8 mouse cellular contexts compared by ENCODE assay signal in genomic region chr8:70510228-70510915, GRCm38 (mm10). TPM values are rescaled to one million over a fixed set of nuclear protein-coding genes. Genes with fewer than 3 reads are reported as not detected.
A peak's percentile ranks its signal among the peaks of the same experiment; 100 is the strongest.
DNase-seq lines count a peak whose midpoint lies in the region; ATAC-seq and TF ChIP-seq lines count a peak whose summit lies in the region.

Uba52 (minus strand) TSS chr8:70510801.

- peak within 1 kb of the TSS; percentile 86 for H3K4me2 ChIP-seq in embryonic facial prominence, embryonic 15.5 days (replicated peaks)
- peak within 1 kb of the TSS; percentile 80 for H3K4me2 ChIP-seq in kidney, embryonic 15.5 days

- DNase-seq in 416B (ENCODE audit: low read depth), result peak; percentile 95
- peak; percentile 96 to 97 for DNase-seq in heart, adult 9 months (ENCODE audit: low spot score in 2 of 2)
- DNase-seq in liver, result peak; percentile 97
- peak; percentile 97 for DNase-seq in spleen, postnatal 4 days (ENCODE audit: low spot score in 2 of 2)

- peak; percentile 87 for ATAC-seq in embryonic facial prominence, embryonic 15.5 days (ENCODE audit: insufficient number of reproducible peaks, low FRiP score, low TSS enrichment, low read depth)
- ATAC-seq in kidney, embryonic 15.5 days (replicated peaks; ENCODE audit: low FRiP score), result peak; percentile 85
- peak; percentile 75 for ATAC-seq in monocyte, adult 5-6 weeks (replicated peaks; ENCODE audit: insufficient number of reproducible peaks, low FRiP score, low TSS enrichment, poor library complexity, severe bottlenecking)

- TF ChIP-seq CTCF in bone marrow, adult 2 months (IDR thresholded peaks at IDR 0.05; ENCODE audit: control insufficient read depth, insufficient read depth, low read length), result no peak

- peak within 1 kb of the TSS; percentile 72 for H3K4me3 ChIP-seq in bone marrow, adult 2 months (replicated peaks; ENCODE audit: control insufficient read depth, low read depth, low read length)
- peak within 1 kb of the TSS; percentile 77 for H3K4me3 ChIP-seq in embryonic facial prominence, embryonic 15.5 days (replicated peaks)
- H3K4me3 ChIP-seq in kidney, embryonic 15.5 days (replicated peaks), result peak within 1 kb of the TSS; percentile 90

- H3K27ac ChIP-seq in bone marrow, adult 2 months (ENCODE audit: control insufficient read depth, insufficient read depth, low read depth, low read length, poor library complexity), result peak within 1 kb of the TSS; percentile 87
- peak within 1 kb of the TSS; percentile 97 for H3K27ac ChIP-seq in embryonic facial prominence, embryonic 15.5 days (replicated peaks)
- peak within 1 kb of the TSS; percentile 97 for H3K27ac ChIP-seq in kidney, embryonic 15.5 days

- TF ChIP-seq POLR2A in bone marrow, adult 2 months (IDR thresholded peaks at IDR 0.05; ENCODE audit: borderline replicate concordance, control insufficient read depth, low read depth, low read length), result peak; percentile 76; the same call in 1 of the 2 replicates

- peaks cover 43% of the 10 kb centered on the region for H3K36me3 ChIP-seq in embryonic facial prominence, embryonic 15.5 days
- H3K36me3 ChIP-seq in kidney, embryonic 15.5 days, result peaks cover 49% of the 10 kb centered on the region

- H3K4me1 ChIP-seq in bone marrow, adult 2 months (ENCODE audit: control insufficient read depth, insufficient read depth, low read length), result peaks cover 9% of the 10 kb centered on the region
- H3K4me1 ChIP-seq in embryonic facial prominence, embryonic 15.5 days, result peaks cover 37% of the 10 kb centered on the region
- H3K4me1 ChIP-seq in kidney, embryonic 15.5 days, result peaks cover 42% of the 10 kb centered on the region

- H3K27me3 ChIP-seq in embryonic facial prominence, embryonic 15.5 days, result no peaks in the 10 kb centered on the region
- no peaks in the 10 kb centered on the region for H3K27me3 ChIP-seq in kidney, embryonic 15.5 days

- no peaks in the 10 kb centered on the region for H3K9me3 ChIP-seq in embryonic facial prominence, embryonic 15.5 days (replicated peaks)
- no peaks in the 10 kb centered on the region for H3K9me3 ChIP-seq in kidney, embryonic 15.5 days (replicated peaks)

- H3K9ac ChIP-seq in embryonic facial prominence, embryonic 15.5 days, result peak within 1 kb of the TSS; percentile 94
- H3K9ac ChIP-seq in kidney, embryonic 15.5 days, result peak within 1 kb of the TSS; percentile 99

- WGBS in bone marrow, adult 2 months, result under 1% methylated on average over 74 of the region's 74 CpGs
- WGBS in embryonic facial prominence, embryonic 15.5 days, result 1% methylated on average over 74 of the region's 74 CpGs
- 1% methylated on average over 74 of the region's 74 CpGs for WGBS in kidney, embryonic 15.5 days

RNA-seq across cellular contexts. Expression of gene Uba52, which starts in this region (rescaled TPM):
- 961 and 1,100 TPM in 2 replicates for polyA plus RNA-seq in bone marrow, adult 2 months (2011; ENCODE audit: insufficient read depth, insufficient read length, low replicate concordance, missing spikeins)
- 940 and 1,016 TPM in 2 replicates for polyA plus RNA-seq in embryonic facial prominence, embryonic 15.5 days (2015; fragmentation: Nextera tagmentation; extraction: Ambion mirVana)
- 954 and 1,022 TPM in 2 replicates for polyA plus RNA-seq in kidney, embryonic 15.5 days (2015; fragmentation: Nextera tagmentation; extraction: Ambion mirVana)
- 1,178 to 1,886 TPM (median 1,315 TPM) in 3 replicates for total RNA-seq in monocyte, adult 5-6 weeks (2017)

Comparison
In these comparisons a context has a peak if more than half of its experiments do, and no peak if none do; other contexts are left out.
1. Peak in every context shown above with its lines: DNase-seq, ATAC-seq, H3K4me3 ChIP-seq and H3K27ac ChIP-seq.